Mouse (Mus musculus) kidney, adult 18-20 months (tissue): ENCODE data around the gene Pea15a.

Source experiments
- DNase-seq: peaks from one replicate; pipeline ENCODE4 v3.0.0; 2021

Gene Pea15a

DNA sequence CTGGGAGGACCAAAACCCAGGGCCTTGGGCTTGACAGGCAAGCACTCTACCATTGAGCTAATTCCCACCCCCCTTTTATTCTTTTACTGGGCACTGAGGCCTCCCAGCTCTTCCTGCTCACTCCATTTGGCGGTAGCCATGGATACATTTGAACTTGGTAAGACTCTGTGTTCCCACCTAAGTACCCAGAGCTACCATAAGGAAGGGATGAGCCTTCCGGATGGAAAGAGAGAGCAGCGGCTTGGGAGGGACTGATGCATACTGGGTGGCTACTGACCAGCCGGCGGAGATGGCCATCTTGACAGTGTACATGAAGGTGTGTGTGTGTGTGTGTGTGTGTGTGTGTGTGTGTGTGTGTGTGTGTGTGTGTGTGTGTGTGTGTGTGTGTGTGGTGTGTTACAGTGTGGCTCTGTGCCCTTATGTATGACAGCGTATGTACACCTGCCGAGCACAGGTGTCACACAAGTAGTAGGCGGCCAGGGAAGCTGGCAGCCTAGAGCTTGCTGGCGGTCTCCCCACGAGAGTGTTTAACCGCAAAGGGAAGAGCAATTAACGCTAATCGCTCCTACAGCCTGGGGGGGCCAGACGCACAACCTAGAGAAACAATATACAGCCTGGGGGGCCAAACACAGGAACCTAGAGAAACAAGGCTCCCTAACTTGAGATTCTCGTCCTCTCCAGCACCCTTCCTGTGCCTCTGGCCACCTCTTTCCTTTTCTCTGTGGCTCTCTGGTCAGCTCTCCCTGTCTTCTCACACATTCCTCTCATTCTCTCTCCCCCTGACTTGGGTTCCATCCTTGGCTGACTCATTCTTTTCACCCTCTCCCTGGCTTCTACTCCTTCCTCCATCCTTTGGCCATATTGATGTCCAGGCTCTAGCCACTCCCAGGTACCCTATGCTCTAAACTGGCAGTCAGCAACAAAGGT lies 1.5 kb downstream of the Pea15a start:
- no peak for DNase-seq

DNA sequence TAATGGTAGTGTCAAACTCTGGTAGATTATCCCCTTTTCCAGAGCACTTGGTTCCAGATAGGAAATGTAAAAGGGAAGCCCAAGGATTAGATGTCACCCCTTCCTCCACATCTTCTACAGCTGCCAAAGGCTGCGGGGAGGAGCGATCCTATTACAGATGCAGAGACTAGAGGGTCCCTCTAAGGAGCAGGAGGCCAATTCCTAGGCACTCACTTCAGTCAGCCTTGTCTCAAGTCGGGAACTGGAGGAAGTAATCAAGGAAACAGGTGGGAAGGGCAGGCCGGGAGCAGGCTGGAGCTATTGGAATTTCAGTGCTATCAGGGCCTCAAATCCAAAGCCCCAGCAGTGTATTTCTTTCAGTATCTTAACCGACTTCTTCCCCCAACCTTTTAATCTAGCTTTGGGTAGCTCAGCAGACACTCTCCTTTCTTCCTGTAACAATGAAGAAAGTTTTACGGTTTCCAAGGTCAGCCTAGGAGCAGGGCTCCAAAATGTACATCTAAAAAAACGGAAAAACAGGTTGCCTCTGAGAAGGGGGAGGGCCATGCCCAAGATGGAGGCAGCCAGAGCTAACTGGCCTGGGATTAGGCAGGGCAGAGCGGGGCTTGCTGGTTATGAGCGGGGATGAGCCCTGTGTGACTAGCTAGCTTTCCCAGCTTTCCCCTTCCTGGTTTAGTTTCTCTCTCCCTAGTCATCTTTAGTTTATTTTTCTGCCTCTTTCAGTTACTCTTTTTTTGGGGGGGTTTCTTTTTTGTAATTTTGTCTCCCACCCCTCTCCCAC lies 2.4 kb downstream of the Pea15a start:
- no peak for DNase-seq

DNA sequence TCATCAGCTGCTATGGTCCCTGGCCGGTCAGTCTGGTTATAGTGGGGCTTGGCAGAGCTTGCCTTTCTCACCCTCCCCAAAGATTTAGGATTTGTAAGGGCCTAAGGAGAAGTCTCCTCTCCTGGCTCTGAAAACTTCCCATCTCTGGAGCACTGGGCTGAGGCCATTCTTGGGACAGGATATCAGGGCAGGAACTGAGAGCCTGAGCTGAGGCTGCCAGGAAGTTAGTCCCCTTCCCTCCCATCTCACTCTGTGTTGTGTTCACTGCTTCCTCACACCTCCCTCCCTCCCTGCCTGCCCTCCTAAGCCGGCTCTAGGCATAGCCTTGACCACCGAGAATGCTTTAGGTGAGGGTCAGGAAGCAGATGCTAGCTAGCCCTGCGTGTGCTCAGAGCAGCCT lies 3.0 kb downstream of the Pea15a start:
- no peak for DNase-seq

DNA sequence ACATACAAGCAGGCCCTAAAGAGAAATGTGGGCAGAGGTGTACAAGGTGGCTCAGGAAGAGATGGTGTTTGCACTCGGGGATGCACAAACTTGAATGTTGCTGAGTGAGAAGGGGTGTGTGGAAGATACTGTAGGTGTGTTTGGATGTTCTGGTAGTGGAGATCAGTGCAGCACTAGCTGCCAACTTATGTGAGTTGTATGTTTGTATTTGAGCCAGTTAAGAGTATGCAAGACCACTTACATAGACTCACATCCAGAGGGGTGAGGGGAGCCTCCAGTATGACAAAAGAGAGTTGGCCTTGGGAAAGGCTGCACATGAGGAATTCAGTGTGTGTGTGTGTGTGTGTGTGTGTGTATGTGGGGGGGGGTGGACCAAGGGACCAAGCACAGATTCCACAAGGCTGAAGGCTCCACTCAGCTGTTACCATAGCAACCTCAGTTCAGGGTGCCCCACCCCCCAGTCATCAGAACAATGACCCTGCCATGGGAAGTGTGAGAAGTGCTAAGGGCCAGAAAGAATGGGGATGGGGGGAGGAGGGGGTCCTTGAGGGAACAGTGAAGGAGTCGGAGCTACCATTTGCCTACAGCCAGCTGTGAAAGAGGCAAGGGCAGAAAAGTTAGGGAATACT lies 3.6 kb downstream of the Pea15a start:
- no peak for DNase-seq

DNA sequence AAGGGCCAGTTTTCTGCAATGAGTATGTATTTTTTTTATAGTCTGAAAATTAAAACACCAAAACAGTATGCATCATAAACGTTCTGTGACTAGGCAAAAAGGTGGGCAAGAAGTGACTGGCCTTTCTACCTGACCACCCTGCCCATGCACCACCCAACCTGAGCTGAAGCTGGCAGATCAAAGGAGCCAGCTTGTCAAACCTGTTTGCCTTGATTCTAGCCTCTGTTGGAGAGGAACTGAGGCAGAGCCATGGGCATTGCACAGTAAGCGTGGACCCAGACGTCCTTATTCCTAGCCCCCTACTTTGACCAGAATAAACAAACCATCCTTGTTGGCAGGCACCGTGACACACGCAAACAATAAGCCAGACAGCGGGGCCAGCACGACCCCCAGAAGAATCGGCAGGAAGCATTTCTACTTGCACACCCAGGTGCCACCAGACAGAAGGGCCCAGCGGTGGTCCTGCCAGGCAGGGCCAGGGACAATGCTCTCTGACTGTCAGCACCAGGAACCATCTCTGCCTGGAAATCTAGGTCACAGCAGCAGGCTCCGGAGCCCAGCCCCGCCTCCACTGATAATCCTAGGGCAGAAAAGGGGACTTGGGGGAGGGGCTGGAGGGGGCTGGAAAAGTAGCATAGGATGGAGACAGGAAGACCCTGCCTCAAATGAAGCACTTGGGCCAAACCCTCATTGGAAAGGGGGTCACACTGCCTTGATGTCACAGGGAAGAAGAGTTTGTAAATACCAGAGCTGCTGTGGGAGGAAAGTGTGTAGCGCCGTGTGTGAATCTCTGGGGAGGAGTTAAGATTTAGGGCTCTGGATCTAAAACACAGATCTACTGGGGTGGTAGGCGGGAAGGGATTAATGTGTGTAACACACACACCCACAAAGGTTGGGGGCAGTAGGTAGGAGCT lies 4.4 kb downstream of the Pea15a start:
- DNase-seq, result no peak

DNA sequence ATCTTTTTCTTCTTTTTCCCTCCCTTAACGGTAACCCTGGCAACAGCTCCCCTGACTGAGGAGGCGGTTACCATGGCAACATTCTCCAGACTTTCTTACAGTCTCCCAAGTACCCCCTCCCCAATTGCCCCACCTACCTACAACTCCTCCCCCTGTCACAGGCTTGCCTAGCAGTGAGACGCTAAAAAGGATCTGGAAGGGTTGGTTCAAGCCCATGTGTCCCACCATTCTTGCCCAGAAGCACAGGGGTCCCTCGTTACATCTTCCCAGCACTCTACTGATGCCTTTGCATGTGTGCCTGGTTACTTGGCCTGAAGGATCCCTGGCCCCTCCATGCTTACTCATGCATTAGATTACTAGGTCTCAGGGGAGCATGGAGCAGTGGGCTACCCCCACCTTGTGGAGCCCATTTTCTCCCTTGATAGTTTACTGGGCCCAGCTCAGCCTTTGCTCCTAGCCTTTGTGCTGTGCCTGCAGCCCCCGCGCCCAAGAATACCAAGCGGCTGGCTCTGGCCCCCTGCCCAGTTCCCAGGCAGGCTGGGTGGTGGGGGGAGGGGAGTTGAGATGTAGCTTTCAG lies 5.6 kb downstream of the Pea15a start:
- DNase-seq, result no peak

DNA sequence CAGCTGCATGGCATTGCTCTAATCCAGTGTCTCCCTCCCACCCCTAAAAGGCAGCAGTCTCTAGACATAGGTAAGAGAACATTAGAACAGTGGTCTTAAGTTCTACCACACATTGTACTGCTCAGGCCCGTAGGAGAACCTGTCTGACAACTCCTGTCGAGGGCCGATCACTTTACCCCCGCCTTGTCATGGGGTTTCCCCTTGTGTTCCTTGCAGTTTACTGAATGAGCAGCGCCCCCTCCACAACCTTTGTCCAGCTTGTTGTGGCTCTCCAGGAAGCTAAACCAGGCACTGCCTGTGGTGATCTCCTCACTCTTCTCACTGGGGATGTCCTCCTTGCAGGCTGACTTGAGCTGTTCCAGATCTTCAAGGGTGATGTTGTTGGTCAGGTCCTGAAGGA lies 6.4 kb downstream of the Pea15a start:
- DNase-seq, result no peak

DNA sequence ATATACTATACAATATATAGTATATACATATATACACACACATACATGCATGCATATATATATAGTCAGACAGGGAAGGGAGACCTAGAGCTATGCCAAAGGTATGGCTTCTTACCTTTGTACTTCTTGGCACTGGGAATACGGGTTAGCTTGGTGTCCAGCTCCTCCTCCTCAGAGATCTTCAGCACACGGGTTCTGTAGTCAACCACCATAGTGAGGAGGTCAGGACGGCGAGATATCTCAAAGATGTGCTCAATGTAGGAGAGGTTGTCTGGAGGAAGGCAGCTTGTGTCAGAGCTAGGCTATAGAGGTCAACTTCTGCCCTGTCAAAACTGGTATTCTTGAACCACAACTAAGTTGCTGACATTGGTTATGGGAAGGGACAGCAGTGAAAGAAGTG lies 7.6 kb downstream of the Pea15a start:
- DNase-seq, result no peak

DNA sequence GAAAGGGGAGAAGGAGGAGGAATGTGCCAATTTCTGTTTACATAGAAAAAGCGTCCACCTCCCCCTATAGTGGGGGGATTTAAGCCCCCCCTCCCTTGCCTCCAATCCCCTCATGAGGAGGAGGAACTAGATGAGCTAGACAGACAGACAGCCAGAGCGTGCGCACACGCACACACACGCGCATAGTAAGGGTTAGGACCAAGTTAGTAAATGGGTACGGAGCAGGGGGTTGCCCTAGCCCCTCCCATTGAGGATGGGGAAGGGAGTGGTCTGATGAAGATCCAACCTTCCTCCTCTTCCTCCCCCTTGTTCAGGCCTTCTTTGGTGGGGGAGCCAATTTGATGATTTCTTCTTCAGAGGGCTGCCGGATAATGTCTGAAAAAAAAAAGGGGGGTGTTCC lies 8.3 kb downstream of the Pea15a start:
- no peak for DNase-seq

DNA sequence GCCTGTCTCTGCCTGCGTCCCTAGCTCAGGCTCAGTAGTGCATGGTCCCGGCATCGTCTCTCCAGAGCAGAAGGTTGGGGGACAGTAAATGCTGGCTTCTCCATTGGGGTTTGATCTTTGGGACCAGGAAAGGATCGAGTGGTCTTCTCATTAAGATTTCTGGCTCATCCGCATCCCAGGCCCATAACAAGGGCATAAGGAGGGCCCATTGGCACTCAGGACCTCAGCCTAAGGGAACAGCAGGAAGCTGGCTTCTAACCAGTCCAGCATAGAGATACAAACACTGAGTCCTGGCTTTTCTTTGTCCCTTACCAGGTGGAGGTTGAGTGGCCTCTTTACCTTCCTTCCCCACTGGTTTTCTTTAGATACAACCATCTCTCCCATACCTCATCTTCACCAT lies 8.8 kb downstream of the Pea15a start:
- no peak for DNase-seq

DNA sequence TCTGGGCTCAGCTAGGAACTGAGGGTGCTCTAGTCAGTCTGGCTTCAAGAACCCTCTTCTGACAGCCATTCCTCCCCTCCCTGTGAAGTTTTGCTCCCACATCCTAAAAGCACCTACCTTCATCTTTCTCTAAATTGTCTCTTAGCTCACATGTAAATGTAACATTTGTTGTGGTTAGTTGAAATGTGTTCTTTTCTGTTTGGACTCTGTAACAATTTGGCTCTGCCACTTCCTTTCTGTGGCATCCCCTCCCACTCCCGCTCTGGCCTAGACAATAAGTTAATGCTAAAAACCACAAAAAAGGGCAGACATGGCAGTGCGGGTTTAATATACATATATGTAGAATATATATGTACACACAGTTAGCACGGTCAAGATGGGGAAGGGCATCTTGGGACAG lies 9.5 kb downstream of the Pea15a start:
- no peak for DNase-seq

DNA sequence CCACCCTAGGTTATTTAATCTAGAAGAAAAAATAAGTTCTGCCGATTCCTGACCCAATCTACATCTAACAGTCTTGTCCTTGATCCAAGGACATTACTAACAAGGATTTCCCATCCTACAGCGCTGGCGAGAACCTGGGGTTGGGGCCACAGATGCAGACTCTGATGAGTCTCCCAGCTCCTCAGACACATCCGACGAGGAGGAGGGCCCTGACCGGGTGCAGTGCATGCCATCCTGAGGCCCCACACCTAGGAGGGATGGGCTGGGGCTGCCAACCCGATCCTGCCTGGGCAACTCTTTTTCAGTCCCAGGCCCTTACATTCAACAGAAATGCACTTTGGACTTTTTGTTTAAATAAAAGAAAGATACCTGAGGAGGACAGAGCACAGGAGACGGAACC lies 12.2 kb downstream of the Pea15a start:
- no peak for DNase-seq

DNA sequence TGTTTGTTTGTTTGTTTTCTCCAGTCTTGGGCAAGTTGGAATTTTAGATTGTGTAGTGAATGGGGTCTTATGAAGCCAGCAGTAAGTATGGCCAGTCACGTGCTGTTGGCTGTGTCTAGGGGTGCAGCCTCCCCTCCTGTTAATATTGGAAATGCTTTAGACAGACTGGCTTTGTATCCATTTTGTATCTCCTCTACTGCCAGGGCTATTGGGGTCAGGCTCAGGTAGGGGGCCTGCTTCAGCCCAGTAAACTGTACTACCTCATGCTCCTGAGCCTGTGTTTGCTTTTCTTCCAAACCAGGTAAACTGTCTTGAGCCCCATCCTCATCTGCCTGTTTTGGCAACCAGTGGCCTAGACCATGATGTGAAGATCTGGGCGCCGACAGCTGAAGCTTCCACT lies 14.4 kb downstream of the Pea15a start:
- no peak for DNase-seq

DNA sequence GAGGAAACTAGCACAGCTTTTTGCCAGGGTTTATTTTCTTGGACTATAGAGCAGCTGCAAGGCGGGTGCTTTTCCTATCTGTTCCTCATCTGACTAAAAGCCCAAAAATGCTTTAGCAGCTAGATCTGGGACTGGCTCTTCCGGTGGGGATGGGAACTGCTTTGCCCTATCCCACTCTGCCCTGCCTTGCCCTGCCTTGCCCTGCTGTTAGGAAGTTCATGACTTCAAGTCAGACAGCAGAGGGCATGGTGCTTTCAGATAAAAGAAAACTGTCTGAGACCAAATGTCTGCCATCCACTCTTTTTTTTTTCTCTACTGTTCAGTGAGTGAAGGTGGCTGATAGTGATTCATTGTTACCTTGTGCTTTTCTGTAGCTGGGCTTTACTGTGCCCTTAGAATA lies 15.0 kb downstream of the Pea15a start:
- no peak for DNase-seq

DNA sequence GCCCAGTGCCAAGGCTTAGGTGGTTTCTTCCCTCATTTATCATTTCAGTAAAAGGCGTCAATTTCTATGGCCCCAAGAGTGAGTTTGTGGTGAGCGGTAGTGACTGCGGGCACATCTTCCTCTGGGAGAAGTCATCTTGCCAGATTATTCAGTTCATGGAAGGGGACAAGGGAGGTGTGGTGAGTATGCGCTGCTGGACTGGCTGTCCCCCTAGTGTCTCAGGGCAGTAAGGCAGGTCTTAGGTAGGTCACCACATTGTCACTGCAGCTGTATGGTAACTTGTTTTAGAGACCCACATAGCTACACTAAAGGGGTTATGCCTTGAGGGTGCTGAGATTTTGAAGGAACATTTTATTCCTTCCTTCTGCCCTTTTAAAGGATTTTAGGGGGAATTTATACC lies 17.7 kb downstream of the Pea15a start:
- no peak for DNase-seq

DNA sequence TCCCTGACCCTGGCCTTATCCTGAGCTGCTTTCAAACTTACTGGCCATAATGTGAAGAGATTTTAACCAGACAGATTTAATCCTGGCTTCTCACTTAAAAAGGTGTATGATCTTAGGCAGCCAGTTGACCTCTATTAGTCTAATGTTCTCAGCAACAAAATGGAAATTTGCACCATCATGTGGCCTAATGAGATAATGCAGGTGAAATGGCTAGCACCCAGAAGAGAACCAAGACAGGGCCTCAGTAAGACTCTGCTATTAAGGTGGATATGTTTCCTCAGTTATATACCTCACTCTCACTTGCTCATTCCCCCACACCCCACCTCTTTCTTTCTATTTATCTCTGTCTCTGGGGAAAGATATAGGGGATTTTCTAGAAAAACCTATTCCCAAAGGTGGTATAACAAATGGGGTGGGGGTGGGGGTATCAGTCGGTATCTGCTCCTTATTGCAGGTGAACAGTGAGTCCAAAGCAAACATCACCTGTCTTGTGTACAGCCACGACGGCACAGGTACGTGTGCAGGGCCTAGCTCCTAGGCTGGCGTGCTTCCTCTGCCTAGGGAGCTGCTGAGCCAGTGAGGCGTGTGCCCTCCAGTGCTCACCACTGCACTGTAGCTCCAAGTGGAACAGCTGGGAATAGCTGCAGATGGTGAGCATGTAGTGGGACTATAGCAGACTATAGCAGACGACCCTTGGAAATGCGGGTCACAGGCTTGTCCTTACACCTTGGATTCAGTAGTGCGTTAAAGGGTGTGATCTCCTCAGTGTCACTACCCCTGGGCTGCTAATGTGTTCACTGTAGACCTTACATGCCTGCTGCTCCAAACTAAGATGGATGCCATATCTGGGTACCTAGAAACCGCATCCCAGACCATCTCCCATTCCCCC lies 20.0 kb downstream of the Pea15a start:
- no peak for DNase-seq

DNA sequence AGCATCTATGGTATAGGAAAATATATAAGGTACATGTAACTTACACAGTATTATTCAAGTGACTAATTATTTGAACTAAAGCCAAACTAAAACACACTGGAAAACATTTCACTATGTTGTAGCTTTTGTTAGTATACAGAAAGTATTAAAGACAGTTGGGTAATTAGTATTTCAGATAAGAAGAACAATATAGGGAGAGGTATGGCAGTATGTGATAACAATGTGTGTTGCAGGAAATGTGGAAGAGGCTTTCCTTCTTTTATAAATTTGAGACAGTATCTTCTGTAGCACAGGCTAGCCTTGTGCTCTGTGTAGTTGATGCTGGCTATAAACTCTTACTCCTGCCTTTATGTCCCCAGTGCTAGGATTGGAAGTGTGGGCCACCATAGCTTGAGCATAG lies 22.7 kb downstream of the Pea15a start:
- no peak for DNase-seq

DNA sequence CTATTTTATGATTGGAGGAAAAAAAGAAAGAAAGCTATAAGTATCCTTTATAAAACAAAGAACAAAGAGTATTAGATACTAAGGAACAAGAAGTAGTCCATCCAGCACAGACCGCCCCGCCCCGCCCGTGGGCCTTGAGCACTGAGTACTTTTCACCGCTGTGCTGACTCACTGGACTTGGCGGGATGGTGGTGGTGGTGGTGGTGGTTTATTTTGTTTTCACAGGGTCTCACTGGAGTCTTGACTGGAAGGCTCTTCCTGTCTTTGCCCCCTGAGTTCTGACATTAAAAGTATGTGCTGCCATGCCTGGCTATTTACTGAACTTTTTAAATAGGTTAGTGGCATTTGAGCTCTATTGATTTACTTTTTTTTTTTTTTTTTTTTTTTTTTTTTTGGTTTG lies 23.5 kb downstream of the Pea15a start:
- no peak for DNase-seq

DNA sequence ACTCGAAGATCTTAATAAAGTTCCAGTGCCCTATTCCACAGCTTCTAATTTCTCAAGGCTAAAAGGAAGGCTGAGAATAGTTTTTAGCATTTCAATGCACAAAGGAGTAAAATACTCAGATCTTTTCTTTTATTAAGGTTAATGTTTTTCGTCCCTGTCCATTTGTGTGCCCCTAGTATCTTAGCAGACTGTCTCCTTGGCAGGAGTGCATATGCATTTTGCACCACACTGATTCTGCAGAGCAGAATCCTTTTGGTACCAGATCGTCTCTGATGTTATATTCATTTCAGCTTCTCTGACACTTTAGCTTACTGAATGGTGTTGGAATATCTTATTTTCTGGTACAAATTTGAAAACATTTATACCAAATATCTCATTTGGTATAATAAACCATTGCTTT lies 24.8 kb downstream of the Pea15a start:
- DNase-seq, result no peak

DNA sequence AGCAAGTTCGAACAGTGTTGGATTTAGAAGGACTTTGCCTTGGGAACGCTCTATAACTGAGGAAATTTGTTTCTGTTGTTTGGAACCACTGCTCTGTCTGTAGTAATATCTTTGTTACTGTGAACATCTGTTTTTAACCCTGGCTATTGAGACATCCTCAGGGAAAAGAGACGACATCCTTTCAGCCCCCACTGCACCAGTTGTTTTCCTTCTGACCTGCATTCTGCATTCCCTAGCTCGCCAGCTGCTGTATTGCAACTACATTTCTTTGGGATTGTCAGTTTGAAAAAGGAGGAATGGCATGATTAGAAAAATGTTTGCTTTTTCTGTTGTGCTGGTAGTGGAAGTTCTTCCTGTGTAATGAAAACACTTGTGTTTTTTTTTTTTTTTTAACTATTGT lies 25.7 kb downstream of the Pea15a start:
- no peak for DNase-seq

DNA sequence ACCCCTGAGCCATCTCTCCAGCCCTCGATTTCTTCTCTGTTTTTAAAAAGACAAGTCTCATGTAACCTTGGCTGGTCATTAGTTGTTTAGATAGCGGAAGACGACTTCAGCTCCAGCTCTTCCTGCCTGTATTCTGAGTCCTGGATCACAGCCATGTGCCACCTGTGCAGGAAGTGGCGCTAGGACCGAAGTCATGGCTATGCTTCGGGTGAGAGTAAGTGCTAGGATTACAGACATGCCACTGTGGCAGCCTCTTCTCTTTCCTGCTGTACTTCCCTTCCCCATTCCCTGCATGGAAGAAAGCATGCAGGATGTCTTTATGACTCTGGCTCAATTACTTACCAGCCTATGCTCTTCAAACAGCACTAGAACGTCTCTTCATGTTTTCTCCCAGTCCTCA lies 27.5 kb downstream of the Pea15a start:
- DNase-seq, result no peak
